Mouse (Mus musculus): ENCODE data around the gene Cd300e.
"Not testable (repeated sequence)": the region's sequence is repeated elsewhere in the genome, so short reads cannot be mapped to it uniquely, and the experiment has no call there.

Cd300e gene

DNA sequence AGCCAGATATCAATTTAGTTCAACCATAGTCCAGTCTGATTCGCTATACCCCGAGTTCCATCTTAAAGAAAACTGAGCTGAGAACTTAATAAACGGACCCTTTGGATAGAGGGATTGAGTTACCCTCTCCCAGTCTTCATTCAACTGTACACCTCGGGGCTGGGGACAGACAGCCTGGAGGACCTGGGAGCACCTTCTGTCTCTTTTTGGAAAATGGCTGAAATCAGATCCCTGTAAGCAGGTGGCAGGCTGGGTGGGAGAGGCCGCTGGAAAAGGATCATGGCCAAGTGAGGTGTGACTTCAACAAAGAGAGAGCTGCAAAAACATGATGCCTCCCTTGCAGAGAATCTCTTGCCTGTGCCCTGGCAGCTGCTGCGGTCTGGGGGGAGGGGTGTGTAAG, 20.2 kb upstream of the Cd300e start:
- DNase-seq (ENCODE audit: low spot score): no peak

DNA sequence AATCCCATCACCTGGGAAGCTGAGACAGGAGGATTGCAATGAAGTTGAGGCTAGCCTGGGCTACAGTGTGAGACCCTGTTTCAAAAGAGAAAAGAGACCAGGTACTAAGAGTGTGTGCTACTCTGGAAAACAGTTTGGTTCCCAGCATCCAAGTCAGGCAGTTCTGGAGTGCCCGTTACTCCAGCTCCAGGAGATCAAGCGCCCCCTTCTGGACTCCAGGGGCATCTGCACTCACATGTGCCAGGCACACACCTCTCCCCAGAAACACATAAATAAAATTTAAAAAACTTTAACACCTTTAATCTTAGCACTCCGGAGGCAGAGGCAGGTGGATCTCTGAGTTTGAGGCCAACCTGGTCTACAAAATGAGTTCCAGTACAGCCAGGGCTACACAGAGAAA, 19.4 kb upstream of the Cd300e start:
- DNase-seq (ENCODE audit: low spot score): no peak

DNA sequence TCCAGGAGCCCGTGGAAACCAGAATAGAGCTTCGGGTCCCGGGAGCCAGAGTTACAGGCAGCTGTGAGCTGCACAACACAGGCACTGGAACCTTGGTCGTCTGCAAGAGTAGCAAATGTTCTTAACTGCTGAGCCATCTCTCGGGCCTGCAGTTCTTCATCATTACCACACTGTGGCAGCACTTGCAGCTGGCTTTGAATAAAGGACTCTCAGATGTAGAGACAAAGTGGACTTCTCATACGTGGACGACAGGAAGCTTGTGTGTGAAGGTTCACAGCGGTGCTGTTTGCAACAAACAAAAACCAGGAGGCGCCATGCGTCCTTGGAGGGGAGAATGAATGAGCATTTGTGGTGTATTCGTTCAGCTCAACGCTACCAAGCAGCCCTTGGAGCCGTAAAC, 18.9 kb upstream of the Cd300e start:
- DNase-seq (ENCODE audit: low spot score): no peak

DNA sequence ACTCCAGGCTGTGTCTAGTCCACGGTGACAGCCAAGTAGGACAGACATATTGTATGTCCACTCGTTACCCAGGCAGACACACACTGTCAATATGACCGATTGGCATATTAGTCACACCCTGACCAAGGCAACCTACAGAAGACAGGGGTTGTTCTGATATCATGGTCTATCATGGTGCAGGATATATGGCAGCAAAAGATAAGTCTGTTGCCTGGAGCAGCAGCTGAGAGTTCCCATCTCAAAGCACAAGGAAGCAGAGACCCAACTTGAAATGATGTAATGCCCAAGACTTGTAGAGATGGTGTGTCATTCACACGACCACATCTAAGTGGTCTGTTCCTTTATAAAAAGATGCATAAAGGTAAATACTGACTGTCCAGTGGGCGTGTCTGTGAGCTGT, 16.7 kb upstream of the Cd300e start:
- no peak for DNase-seq (ENCODE audit: low spot score)

DNA sequence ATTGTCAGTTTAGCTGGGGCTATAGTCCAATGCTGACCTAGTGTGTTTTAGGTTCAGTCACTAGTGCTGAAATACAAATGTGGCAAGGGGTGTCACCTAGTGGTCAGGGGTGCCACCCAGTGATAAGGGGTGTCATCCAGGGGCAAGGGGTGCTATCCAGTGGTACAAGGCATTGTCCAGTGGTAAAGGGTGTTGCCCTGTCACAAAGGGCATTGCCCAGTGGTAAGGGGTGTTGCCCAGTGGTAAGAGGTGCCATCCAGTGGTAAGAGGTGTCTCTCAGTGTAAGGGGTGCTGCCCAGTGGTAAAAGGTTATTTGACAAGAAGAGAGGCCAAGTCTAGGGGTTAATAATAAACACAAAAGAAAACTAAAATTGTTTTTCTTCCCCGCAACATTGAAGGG, 15.5 kb upstream of the Cd300e start:
- no peak for DNase-seq (ENCODE audit: low spot score)

DNA sequence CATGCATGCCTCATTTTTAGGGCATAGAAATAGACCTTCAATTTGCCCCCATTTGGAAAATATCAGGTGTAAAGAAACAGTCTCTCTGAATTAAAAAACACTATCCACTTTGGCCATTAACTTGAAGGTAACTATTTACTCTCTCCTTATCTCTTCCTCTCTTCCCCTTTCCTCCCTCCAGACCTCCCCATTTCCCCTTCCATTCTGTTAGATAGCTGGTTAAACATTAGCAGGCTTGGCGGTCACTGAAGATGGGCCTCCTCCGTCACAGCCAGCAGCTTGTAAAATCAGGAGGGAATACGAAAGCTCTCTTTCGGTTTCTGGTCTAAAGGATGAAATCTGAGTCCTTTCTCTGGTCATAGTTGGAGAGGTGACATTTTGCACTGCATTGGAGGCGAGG, 13.9 kb upstream of the Cd300e start:
- DNase-seq (ENCODE audit: low spot score): no peak

DNA sequence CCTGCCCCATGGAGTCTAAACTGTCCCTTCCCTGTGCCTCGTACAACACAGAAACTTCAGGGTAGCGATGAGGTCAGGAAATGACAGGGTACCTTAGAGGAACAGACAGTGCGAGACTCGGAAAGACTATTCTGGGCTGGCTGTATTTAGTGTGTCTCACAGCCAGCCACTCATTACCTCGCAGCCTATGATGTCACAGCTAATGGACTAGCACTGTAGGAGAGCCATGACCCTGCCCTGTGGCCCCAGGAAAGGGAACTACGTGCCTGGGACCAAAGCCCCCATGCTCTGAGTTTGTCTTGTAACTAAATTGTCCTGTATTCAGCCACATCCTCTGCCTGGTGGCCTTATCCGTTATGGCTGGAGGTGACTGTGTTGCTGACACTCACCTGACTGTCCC, 13.4 kb upstream of the Cd300e start:
- no peak for DNase-seq (ENCODE audit: low spot score)

DNA sequence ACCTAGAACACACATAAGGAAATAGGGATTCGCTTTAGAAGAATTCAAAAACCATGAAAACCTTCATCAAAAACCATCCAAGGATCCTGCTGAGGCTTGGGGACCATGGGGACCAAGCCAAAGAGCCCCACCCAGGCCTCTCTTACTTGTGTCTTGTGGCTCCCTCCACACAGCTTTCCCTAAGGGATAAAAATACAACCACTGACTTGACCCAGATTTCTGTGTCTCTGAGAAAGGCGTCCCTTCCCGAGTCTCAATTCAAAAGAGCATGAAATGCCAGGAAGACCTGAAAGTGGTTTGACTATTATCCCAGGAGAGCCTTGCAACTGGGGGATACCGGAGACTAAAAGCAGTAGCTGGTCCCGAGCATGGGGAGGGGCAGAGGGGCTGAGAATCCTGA, 11.0 kb upstream of the Cd300e start:
- DNase-seq (ENCODE audit: low spot score): no peak

DNA sequence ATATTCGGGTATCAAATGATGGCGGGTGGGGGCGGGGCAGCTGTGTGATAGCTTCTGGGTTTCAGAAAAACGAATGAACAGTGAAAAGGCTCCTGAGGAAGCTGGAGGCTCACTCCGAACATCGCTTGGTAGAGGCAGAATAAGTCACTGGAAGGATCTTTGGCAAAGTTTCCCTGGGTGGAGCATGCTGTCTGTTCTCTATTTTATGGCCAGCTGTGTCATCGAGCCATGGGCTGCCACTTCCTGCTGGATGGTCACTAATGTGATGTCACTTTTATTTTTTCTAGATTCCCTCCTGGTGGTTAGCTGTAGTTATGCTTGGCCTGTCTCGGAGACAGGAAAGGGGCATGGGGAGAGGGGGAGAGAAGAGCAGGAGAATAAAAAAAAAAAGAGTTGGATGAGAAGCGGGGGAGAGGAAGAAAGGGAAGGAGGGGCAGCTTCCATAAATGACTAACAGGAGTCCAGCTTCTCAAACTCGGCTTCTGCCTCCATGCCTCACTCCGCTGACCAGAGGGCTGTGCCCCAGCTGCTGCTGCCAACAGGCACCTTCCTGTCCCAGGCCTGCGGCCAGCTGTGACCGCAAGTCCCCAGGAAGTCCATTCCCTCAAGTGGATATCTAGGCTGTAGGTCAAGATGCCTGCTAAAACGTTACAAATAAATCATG, 9.8 kb upstream of the Cd300e start:
- peak; percentile 48 for DNase-seq (ENCODE audit: low spot score)

DNA sequence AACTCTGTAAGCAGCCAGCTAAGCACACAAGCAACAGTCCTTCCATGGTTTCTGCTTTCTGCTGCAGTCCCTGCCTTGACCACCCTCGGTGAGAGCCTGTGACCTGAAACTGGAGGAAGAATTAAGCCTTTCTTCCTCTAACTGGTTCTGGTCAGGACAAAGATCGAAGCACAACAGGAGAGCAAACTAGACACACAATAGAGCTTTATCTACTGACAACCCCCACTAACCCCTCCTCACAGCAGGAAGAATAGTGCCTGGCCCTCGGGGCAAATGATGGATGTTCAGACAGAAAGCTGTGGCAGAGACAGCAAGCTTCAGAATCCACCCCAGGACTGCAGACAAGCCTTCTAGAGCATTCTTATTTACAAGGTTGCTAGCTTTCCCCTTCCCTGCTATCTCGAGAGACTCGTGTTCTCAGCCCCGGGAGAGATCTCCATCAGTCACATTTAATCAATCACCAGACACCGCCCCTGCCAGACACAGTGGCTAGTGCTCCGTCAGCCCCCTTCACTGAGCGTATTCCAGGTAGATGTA, 9.1 kb upstream of the Cd300e start:
- no peak for DNase-seq (ENCODE audit: low spot score)

DNA sequence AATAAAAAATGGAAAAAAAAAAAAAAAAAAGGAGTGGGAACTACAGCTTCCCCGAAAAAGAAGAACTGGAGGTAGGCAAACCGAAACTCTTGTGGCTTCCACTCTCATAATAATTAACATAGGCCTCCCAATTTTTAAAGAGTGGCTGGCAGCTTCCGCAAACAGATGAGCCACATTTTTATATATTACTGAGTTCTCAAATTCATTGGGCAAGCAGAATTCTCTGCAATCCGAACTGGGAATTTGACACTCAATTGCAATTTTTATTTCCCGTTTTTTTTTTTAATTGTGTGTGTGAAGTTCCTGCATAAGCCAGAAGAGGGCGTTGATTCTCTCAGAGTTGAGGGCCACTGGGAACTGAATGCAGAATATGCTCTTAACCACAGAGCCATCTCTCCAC, 4.8 kb upstream of the Cd300e start:
- DNase-seq (ENCODE audit: low spot score): no peak

DNA sequence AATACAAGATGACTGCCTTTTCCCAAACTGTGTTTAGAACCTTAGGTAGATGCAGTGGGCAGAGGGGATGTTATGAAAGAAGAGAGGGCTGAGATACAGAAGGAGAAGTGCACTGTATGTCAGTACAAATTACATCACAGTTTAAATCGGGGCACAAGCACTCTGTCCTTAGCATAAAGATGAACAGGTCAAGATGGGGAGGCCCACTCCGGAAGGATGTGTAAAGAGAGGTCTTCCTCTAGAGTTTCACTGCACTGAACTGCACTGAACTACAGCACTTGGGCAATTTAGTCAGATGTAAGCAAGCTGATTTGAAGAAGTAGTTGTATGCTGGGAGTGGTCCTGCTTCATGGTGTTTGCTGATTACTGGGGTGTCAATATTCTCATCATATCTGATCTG, 2.2 kb downstream of the Cd300e start:
- no peak for DNase-seq (ENCODE audit: low spot score)

DNA sequence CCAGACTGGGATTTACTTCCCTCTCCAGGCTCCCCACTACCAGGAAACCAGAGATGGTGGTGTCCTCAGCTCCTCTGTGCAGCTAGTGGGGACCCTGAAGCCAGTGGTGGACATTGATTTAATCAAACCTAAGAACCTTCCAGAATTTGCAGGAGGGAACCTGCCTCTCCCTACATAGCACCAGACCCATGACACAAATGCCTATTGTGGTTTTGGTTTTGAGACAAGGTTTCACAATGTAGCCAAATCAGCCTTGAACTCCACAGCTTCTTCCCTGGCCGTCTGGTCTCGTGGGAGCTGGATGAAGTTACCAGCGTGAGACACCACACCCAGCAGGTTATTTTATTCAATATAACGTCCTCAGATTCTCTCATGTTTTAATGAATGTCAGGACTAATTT, 3.3 kb downstream of the Cd300e start:
- no peak for DNase-seq (ENCODE audit: low spot score)

DNA sequence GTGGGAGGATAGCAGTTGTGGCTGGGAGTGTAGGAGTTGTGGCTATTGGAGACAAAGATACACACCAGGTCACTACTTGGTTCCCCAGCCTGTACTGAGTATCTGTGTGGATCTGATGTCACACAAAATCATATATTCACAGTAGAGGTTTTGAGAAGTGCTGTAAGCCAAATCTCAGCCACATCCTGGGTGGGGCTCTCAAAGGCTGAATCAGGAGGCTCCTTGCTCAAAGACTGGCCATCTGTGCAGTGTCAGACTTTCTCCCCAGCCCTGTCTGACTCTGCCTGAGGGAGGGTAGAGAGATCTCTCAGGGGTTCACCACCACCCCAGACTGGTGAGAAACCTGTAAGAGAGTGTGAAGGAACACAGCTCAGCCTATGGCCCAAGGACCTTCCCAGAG, 7.4 kb downstream of the Cd300e start:
- DNase-seq (ENCODE audit: low spot score): no peak

DNA sequence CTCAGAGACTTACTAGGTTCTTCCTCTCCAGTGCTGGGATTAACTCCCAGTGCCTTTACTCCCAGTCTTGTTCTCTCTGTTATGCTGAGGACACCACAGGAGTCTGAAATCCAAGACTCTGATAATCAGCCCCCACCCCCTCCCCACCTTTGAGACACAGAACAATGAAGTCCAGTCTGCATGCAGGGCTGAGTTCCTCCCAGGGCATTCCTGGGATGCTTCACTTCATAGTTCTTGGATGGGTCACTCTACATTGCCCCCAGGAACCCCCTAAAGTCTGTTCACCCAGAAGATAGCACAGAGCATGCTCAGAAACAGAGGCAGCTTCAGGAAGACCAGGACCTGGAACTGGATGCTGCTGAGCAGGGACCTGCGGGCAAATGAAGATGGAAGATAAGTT, 9.0 kb downstream of the Cd300e start:
- no peak for DNase-seq (ENCODE audit: low spot score)

DNA sequence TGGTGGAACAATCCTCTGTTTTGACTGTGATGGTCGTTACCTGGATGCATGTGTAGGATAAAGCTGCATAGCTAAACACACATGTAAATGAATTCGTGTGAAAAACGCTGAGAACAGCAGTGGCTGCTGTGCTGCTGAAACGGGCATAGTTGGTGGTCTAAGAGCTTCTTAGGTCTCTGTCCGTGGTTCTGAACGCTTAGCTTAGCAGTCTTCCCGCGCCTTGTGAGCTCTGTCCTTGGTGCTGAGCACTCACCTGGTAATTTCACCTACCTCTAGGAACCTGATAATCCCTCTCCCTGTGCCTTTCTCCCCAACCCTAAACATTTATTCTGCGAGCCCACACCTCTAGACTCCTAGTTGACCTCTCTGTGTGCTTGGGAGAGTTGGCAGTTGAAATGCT, 9.8 kb downstream of the Cd300e start:
- no peak for DNase-seq (ENCODE audit: low spot score)

DNA sequence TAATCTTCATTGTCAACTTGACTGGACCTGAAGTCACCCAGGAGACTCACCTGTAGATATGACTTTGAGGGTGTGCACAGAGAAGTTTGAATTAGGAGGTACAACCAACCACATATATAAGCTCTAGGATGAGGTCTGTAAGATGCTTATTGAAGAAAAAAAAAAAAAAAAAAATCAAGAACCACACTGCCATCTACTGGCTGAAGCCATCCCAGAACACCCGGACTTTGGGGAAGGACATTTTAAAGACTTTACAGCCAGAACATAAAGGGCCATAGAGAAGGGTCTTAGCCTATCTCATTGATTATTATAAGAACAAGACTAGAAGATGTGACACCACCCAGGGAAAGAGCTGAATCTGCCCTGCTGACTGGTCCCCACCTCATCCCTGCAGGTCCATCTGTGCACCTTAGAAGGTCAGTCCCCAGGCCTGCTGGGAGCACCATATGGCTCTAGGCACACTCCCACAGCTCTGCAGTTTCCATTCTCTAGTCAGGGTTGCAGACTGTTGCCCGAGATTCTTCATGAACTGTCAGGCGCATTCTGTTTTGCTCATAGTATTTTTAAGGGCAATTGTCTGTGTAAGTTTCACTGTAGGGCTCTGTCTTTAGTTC, 12.6 kb downstream of the Cd300e start:
- no peak for DNase-seq (ENCODE audit: low spot score)

DNA sequence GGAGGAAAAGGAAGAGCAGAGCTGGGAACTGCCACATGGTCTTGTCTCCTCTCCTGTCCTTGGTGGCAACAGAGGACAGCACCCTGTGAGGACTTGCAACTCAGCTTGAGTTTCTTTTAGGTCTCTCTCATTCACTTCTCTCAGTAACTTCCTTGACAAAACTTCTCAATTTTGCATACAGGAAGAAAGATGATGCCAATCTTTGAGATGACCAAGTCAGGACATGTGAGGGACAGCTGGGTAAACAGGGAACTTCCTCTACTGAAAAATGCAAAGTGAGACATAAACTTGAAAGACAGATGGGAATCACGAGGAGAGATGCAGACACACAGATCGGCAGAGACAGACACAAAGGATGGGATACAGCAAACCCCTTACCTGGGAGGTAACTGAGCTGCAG, 13.7 kb downstream of the Cd300e start, which contains the start of gene Cd300ld3:
Cd300ld3 (minus strand) TSS at position 151 of the 400 bp plus-strand sequence.
- DNase-seq (ENCODE audit: low spot score): no peak

DNA sequence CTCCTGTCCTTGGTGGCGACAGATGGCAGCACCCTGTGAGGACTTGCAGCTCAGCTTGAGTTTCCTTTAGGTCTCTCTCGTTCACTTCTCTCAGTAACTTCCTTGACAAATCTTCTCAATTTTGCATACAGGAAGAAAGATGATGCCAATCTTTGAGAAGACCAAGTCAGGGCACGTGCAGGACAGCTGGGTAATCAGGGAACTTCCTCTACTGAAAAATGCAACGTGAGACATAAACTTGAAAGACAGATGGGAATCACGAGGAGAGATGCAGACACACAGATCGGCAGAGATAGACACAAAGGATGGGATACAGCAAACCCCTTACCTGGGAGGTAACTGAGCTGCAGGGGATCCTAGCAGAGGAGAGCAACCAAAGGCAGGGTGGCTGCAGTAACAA, 24.3 kb downstream of the Cd300e start, which contains the start of gene Cd300ld5:
Cd300ld5 (minus strand) TSS at position 101 of the 400 bp plus-strand sequence.
- not testable (repeated sequence) for DNase-seq (ENCODE audit: low spot score)

DNA sequence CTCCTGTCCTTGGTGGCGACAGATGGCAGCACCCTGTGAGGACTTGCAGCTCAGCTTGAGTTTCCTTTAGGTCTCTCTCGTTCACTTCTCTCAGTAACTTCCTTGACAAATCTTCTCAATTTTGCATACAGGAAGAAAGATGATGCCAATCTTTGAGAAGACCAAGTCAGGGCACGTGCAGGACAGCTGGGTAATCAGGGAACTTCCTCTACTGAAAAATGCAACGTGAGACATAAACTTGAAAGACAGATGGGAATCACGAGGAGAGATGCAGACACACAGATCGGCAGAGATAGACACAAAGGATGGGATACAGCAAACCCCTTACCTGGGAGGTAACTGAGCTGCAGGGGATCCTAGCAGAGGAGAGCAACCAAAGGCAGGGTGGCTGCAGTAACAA, 35.1 kb downstream of the Cd300e start, which contains the start of gene Cd300ld4:
Cd300ld4 (minus strand) TSS at position 101 of the 400 bp plus-strand sequence.
- DNase-seq (ENCODE audit: low spot score): not testable (repeated sequence)

DNA sequence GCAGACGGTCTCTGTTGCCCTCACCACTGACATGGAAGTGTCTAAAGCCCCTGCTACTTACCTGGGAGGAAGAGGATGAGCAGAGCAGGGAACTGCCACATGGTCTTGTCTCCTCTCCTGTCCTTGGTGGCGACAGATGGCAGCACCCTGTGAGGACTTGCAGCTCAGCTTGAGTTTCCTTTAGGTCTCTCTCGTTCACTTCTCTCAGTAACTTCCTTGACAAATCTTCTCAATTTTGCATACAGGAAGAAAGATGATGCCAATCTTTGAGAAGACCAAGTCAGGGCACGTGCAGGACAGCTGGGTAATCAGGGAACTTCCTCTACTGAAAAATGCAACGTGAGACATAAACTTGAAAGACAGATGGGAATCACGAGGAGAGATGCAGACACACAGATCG, 45.9 kb downstream of the Cd300e start, which contains the start of gene Cd300ld2:
Cd300ld2 (minus strand) TSS at position 101 of the 400 bp plus-strand sequence.
- not testable (repeated sequence) for DNase-seq (ENCODE audit: low spot score)

DNA sequence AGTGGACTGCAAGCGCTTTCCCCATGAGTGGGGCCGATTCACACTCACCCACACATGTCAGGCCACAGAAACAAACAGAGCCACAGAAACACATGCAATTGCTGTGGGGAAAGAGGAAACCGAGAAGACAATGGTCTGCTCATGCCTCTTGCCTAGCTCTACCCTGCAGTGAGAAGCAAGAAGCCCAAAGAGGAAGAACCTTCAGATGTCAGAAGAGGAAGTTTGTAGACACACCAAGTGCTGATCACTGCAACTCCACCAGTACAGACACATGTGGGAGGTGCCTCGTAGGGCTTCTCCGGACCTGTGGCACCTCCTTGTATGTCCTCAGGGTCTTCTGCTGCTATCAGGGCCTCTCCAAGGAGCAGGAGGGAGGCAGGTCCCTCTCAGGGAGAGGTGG, 57.9 kb downstream of the Cd300e start:
- DNase-seq (ENCODE audit: low spot score): no peak
